Mouse (Mus musculus) common myeloid progenitor, adult 5-6 weeks (primary cell): Measurements from ENCODE around the gene Park7. TPM values are rescaled to one million over a fixed set of nuclear protein-coding genes. Genes with fewer than 3 reads are reported as not detected.
"Not testable (repeated sequence)": the region's sequence is repeated elsewhere in the genome, so short reads cannot be mapped to it uniquely, and the experiment has no call there.

Source experiments
- ATAC-seq: replicated peaks from 2 replicates; pipeline ENCODE4 v1.8.0; 2016; ENCODE audit warnings: low read depth, mild to moderate bottlenecking, moderate TSS enrichment, inconsistent platforms; ENCODE audit not compliant: poor library complexity, severe bottlenecking
- total RNA-seq: library from RNA; stranded (forward); fragments of 200-1000, 187-1606 nt; gene quantifications from 2 replicates; pipeline ENCODE4 v1.2.3, GENCODE M21; 2017

Park7 gene
- total RNA-seq, 1 experiment from 2014 or later, result 397 TPM

DNA sequence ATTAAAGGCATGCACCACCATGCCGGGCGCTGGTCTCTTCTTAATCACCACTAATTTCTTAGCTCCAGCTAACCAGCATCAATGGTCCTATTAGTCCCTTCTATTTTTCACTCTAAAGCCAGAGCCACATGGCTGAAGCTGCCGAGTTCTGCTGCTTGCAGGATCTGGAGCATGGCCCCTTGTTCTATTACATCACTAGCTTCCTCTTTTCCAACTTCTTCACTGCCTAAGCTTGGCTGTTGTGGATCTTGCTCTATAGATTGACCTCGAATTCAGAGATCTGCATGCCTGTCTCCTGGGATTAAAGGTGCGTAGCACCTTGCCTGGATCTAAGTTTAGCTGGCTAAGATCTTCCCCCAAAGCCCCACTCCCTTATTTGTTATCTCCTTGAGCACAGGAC is 31.6 kb downstream of the Park7 start:
- no peak for ATAC-seq

DNA sequence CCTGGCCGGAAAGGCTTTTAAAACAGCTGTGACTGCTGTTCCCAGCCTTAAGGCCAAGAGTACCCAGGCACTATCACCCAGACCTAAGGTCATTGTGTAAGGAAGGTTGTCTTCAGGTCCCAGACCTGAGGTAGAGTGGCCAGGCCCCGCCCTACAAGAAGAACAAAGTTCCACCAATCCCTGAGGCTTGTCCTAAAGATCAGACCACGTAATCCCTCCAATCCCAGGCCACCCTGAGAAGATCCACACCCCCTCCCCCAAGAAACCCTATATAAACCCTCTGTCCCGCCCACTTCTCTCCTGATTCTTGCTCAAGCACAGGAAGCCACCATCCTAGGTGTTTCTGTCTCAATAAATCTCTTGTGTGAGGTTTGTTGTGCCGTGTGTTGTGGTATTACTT is 33.9 kb downstream of the Park7 start:
- ATAC-seq, result no peak

DNA sequence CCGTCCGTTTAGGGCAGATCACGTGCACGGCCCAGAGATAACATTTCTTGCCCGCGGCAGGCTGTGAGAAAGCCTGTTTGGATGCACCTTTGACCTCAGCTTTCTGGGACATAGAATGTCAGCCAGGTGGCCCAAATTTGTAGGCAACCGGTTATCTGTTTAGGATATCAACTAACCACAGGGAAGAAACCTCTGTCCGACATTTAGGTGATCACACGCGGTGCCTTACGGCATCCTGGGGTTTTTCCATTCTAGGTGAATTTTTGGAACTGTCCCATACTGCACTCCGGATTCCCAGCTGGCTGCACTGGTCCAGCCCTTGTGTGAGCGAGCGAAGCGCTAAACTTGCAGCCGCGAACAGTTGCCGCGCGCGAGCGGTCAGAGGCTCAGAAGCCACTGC is 34.6 kb downstream of the Park7 start:
- ATAC-seq, result no peak

DNA sequence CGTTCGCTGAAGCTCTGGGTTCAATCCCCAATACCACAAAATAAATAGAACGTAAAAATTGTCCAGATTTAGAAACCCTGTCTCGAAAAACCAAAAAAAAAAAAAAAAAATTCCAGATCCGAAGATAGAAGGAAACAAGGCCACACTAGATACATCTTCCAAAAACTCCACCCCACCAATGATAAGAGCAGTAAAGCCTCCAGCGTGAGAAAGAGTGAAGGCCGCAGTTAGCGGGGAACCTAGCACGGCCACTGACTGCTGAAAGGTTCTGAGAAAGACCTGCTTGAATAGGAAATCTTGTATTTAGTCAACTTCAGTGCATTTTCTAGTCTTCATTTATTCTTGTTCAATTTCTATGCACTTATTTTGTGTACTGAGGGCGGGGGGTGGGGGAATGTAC is 38.8 kb downstream of the Park7 start:
- ATAC-seq, result no peak

DNA sequence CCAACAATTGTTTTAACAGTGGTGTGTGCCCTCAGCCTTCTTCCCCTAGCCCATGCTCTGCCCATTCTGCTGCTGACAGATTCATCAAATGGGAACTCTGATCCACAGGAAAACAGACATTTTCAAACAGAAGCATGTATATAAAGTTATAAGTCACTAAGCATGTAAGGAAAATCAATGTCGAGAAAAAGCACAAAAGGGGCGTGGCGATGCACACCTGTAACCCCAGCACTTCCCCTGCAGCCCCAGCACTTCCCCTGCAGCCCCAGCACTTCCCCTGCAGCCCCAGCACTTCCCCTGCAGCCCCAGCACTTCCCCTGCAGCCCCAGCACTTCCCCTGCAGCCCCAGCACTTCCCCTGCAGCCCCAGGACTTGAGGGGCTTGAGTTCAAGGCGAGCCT is 39.8 kb downstream of the Park7 start:
- ATAC-seq, result not testable (repeated sequence)

DNA sequence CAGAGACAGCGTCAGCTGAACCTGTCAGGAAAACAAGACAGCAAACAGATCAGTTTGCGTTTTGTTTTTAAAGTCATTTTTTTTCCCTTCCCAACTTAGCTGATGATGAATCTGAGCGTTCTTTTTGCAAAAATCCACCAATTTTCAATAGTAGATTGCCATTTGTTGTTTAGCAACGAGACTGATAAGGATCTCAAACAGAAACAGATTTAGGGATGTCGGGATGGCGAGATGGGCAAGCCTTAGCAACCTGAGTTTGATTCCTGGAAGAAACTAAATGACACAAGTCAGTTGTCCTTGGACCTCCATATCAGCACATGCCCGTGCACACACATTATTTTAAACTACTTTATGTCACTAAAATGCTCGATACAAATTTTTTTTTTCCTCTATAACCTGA is 41.6 kb downstream of the Park7 start:
- ATAC-seq, result no peak

DNA sequence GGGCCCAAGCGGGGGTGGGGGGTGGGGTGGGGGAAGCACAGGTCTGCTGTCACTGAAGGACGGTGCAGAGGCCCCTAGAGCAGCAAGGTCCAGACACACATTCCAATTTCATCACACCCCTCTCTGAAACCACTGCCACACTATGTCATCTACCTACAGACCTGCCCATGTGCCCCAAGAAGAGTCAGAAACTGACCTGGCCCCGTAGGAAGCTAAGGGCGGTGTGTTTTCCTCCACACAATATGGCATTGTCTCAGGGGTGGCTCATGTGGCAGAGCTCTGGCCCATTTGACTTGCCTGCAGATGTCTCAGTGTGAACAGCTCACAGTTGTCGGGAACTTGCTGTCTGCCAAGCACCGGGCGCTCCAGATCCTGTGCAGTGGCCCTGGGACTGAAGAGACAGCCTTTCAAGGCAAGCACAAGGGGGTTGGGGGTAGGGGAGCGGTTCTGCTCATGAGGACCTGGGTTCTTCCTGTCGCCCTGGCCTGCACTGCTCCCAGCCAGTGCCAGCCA is 42.0 kb downstream of the Park7 start:
- ATAC-seq, result no peak

DNA sequence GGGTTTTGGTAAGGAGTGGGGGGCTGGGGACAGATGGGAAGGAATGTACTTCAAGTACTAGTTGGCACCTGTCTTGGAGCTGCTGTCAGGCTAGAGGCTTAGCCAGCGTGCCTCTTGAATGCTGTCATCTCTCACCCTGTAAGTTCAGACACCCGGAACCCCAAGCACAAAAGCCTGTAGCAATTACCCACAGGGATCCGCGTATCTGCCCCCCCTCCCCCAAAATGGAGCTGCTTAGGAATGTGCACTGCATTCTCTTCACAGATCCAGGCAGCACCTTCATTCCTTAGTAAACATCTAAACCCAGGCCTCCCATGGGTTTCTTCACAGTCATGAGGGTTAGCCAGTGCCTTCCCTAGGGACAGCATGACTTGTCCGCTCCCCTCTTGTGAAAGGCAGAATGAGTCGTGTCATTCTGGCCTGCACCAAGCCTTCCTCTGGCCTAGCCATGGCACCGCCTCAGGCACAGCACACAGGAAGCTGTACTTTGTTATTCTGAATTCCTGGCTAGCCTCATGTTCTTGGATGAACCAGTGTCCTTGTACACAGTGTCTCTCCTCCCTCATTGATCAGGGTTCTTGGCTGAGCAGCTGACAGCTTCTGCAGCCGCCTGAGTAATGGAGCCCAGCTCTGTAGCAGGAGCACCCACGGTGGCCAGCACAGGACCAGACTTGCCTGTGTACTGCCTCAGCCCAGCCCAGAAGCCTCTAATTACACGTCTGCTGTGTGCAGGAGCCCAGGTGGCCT is 42.7 kb downstream of the Park7 start:
- no peak for ATAC-seq

DNA sequence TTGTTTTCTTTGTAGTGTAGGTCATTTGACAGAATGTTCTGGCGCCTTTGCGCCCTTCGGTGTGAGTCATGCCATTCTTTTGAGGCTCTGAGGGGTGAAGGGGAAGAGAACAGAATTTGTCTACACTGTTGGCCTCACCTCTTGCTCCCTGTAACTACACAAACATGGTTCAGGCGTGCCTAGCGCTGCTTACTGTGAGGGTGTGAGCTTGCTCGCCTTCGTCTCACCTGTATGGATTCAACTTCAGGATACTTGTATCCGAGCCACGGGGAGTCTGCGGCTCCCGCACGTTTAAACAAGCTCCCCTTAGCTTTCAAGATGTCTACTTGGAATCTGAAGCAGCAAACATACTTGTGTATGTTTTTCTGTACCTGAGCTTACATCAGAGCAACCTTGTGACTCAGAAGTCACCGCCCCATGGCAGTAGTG is 43.3 kb downstream of the Park7 start:
- ATAC-seq, result no peak

DNA sequence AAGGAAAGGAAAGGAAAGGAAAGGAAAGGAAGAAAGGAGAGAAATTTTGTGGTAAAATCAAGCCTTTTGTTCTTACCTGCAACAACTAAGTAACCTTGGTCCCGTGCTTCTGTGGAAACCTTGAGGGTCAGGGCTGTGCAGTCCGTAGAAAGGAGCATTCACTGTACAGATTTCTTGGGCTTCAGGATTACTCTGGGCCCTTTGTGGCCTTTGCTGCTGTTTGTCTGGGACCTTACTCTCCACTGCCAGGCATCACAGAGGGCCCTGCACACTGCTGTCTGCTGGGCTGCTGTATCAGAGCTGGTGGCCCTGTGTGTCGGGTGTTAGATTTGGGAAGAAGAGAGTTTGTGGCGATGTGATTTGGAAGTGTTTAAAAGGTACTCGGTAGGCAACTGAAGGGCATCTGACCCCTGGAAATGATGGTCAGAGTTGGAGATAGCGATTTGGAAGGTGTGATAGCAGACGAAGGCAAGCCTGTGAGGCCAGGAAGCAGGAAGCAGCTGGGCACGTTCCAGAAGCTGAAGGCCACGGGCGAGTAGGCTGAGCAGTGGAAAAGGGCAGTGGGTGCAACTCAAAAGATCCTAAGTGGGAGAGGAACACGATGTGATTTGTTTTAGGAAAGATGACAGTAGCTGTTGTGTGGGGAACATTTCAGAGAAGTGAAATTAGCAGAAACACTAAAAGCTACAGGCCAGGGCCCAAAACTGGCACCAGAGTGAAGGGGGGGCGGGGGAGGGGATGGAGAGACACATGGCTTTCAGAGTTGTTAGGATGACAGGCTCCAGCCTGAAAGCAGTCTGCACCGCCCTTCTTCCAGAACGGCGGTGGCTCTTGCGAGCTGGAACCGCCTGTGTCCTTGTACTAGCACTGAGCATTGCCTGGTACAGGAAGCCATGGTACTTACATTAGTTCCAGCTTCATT is 44.7 kb downstream of the Park7 start:
- no peak for ATAC-seq

DNA sequence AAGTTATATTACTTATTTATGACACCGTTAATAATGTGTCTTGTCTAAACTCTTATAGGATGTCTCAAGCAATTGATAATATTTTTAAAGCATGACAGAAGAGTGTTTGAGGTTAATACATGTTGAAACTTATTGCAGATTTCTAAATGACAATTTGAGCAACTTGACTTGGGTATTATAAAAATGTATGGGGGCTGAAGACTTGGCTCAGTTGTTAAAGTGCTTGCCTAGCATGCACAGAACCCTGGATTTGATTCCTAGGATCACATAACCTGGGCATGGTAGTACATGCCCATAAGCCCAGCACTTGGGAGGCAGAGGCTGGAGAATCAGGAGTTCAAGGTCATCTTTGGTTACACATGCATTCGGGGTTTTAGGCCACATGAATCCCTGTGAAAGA is 45.4 kb downstream of the Park7 start:
- no peak for ATAC-seq

DNA sequence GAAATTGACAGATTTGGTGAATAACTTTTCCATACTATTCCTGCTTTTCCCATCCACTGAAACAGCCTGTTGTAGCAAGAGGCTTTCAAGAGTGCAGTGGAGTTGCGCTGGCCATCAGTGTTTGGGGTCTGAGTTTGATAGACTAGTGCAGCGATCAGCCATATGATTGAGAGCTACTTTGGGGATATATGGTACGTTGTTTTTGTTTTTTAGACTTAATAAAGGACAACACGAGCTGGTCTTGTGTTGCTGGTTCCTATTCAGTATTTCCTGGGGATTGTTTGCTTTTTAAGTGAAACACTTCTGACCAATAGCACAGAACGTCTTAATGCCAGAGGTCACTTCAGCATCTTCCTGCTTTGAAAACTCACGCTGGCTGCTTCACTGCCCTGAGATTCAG is 46.1 kb downstream of the Park7 start:
- no peak for ATAC-seq

DNA sequence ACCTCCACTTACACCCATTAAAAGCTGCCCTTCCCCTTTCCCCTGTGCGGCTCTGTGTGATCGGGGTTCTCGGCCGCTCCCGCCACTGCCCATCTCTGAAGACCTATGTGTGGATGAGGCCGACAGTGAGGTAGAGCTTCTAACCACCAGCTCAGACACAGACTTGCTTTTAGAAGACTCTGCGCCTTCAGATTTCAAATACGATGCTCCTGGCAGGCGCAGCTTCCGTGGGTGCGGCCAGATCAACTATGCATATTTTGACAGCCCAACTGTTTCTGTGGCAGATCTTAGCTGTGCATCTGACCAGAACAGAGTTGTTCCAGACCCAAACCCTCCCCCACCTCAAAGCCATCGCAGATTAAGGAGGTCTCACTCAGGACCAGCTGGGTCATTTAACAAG is 47.7 kb downstream of the Park7 start:
- ATAC-seq, result no peak

DNA sequence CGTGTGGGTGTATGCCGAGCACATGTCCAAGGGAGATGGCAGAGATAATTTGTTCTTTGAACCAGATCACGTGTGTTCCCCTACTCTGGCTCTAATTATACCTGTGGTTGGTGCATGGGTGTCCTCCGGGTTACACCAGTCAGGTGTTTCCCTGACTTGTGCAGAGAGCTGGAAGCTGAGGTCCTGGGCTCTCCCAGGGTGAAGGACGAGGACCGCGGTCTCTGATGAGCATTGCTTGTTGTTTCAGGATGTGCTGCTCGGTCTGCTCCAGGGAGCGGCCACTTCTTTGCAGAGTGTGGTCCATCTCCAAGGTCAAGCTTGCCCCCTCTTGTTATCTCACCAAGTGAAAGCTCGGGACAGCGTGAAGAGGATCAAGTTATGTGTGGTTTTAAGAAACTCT is 48.2 kb downstream of the Park7 start:
- ATAC-seq, result no peak

DNA sequence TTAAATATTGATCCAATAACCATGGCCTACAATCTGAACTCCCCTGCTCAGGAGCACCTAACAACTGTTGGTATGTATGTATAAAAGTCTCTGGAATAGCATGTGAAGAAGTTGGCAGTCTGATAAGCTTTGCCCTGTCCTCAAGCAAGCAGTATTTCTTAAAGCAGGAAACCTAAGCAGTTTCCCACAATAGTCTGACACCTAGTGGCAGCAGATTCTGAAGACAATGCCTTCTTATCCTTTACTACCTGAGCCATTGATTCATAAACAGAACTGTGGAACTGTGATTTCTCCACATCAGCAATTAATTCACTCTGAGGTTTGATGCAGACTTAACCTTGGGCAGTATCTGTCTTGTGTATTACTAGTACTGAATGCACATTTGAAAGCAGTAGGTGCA is 48.9 kb downstream of the Park7 start:
- ATAC-seq, result peak; percentile 52; the same call in 1 of the 2 replicates

DNA sequence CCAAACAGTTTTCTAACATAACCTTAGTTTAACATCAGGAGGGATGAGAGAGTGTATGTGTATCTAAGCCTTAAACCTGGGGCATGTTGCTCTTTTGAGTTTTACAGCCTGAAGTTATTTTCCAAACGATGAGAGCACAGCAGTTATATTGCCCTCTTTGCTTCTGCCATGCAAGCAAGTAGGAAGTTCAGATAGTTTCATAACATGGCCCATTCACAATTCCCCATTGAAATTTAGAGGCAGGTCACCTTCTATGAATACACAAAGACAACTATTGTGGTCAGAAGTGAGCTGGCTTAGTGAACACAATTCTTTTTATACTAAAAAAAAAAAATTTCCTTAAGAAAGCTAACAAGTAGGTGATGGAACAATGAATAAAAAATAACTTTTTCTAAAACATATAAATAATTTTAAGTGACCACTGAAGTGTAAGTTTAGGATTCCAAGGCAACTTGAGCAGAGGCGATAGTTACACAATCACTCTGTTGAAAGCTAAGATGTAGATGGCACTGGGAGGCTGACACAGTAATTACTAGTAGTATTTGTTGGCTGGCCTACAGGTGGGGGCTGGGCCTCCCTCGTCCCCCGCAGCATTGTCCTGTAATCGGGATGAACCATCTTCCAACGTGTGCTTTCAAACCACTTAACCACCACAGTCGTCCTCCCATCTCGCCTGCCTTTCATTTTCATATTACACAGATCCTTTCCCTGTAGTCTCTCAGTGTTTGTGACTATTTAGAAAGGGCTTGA is 51.4 kb downstream of the Park7 start:
- ATAC-seq, result no peak

DNA sequence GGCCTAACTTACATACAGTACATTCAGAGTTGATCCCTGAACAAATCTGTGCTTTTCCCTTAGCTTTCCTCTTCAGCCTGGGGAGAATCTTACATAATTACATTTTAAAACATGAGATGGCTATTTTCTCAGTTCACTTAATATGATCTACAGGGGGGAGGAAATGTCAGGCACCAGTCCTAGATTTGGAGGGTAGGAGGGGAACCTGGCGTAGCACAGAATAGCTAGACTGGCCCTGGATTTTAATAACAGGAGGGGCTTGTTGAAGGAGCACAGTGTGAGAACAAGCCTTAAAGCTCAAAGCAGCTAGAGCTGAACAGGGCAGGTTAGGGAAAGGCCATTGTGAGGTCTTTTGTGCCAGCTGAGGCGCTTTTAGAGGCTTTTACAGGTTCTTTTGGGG is 53.1 kb downstream of the Park7 start:
- ATAC-seq, result no peak

DNA sequence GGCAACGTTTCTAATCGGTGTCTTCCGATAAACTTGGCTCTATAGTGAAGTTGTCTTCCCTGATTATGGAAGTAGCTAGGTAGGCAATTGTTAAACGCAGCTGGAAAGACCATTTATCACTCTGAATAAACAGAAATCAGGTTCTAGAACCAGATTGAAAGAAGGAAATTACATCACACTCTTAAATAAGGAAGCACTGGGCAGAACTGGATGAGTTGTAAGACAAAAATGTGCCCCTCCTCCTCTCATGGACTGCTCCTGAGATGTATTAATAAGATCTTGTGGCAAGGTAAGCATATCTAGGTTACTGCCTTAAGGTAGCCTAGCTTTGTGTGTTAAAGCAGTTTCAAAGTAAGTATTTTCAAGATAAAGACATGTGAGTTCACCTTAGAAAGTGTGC is 53.7 kb downstream of the Park7 start:
- peak; percentile 60; the same call in 1 of the 2 replicates for ATAC-seq

DNA sequence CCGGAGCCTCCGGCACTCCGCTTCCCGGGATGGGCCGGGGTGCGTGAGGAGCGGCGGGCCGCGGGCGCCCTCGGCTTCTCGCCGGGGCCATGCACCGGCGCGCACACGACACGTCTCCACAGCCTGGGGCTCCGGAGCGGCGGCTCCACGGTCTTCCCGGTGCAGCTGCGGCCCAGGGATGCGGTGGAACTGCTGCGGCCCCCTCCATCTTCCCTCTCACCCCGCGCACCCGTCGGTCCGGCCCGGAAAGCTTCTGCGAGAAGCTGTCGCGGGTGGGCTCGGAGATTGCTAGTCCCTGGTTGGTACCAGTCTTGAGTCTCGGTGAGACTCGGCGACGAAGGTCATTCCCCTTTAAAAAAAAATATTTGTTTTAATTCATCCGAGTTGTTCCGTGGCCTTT is 58.9 kb downstream of the Park7 start:
- no peak for ATAC-seq

DNA sequence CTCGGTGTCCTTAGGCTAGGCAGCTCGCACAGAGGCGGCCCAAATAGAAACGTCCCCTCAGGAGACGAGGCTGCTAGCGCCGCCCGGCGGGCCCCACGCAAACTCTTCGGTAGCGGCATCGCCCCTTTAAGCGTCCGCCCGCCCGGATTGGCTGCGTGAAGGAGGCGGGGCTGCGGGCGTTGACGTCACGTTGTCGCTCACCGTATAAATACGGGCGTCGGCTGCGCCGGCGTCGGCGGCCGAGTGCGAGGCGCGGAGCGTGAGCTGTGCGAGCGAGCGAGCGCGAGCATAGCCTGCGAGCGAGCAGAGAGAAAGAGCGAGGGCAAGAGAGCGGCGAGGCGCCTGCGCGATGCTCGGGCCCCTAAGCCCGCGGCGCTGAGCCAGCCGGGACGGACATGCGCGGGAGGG is 59.4 kb downstream of the Park7 start:
- peak; percentile 90 for ATAC-seq
